Mouse (Mus musculus) hindbrain, embryonic 11.5 days (tissue): ENCODE results near the gene Gm48551. TPM values are rescaled to one million over a fixed set of nuclear protein-coding genes. Genes with fewer than 3 reads are reported as not detected.

Experiments used
- ATAC-seq: fragments of 200-750 bp; cut with Nextera tagmentation; 2 replicates; pipeline ENCODE4 v1.8.0; 2017; ENCODE audit warnings: mild to moderate bottlenecking, moderate TSS enrichment, moderate library complexity; ENCODE audit not compliant: low FRiP score
- DNase-seq: peaks from one replicate; pipeline ENCODE4 v3.0.0-alpha.2; 2015; ENCODE audit warnings: low spot score
- H3K27ac ChIP-seq: fragments of 300-500 bp; sonication (generic); 2 replicates; pipeline ENCODE4 v1.5.1; 2014; ENCODE audit warnings: mild to moderate bottlenecking, low read depth, low read length
- H3K27me3 ChIP-seq: fragments of 300-500 bp; sonication (generic); 2 replicates; pipeline ENCODE4 v1.6.1; 2014; ENCODE audit warnings: mild to moderate bottlenecking, low read length, moderate library complexity, mixed read lengths; ENCODE audit not compliant: control insufficient read depth, insufficient read depth
- H3K36me3 ChIP-seq: fragments of 300-500 bp; sonication (generic); 2 replicates; pipeline ENCODE4 v1.6.1; 2014; ENCODE audit warnings: mild to moderate bottlenecking, low read length, moderate library complexity, mixed read lengths; ENCODE audit not compliant: control insufficient read depth, insufficient read depth
- H3K4me1 ChIP-seq: fragments of 300-500 bp; sonication (generic); replicated peaks from 2 replicates; pipeline ENCODE4 v1.6.1; 2014; ENCODE audit warnings: low read length, mixed read lengths; ENCODE audit not compliant: control insufficient read depth, insufficient read depth
- H3K4me2 ChIP-seq: fragments of 300-500 bp; sonication (generic); replicated peaks from 2 replicates; pipeline ENCODE4 v1.6.1; 2014; ENCODE audit warnings: mild to moderate bottlenecking, low read depth, low read length
- H3K4me3 ChIP-seq: fragments of 300-500 bp; sonication (generic); 2 replicates; pipeline ENCODE4 v1.5.1; 2014; ENCODE audit warnings: low read depth, low read length
- H3K9ac ChIP-seq: fragments of 300-500 bp; sonication (generic); 2 replicates; pipeline ENCODE4 v1.6.1; 2014; ENCODE audit warnings: low read depth, low read length
- H3K9me3 ChIP-seq: fragments of 300-500 bp; sonication (generic); 2 replicates; pipeline ENCODE4 v1.6.1; 2016; ENCODE audit warnings: low read length; ENCODE audit not compliant: control insufficient read depth
- WGBS: fragments of 180-500 bp; shearing (Covaris S2); extraction: QIAGEN DNeasy Blood & Tissue Kit; methylation state at CpG from one replicate; pipeline ENCODE4 v1.1.7; 2014; 5-methylcytosine and 5-hydroxymethylcytosine counted together
- polyA plus RNA-seq: library from polyadenylated mRNA; unstranded; fragments of >200 nt; fragmentation: Nextera tagmentation; extraction: Ambion mirVana; gene quantifications from 2 replicates; pipeline ENCODE4 v1.2.1, GENCODE M21; 2014

Gm48551 gene
- polyA plus RNA-seq, 1 experiment from 2014 or later, result 2.2 TPM

DNA sequence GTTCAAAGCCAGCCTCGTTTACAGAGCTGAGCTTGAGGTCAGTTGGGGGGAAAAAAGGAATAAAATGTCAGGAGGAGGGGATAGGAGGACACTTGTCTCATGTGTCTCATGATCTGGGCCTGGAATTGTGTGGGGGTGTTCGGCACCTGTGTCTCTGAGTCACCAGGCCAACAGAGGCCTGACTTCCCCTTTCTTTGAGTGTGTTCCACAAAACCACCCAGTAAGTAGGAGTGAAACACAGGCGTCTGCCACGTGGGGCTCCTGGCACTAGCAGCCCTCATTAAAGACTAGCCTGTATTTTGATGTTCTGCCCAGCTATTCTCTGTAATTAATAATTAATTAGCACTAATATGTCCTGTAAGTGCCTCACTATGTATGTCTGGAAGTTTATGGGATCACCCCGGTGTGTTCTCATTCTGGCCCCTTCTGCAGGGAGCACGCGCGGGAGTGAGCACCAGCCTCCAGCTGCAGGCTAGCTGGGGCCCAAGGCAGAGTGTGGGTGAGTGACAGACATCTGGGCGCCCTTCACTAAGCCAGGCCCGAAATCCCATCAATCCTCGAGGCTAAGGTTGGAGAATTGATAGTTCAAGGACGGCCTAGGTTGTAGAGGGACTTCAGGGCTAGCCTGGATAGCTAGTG lies 27.8 kb upstream of the Gm48551 start:
- no peak overlapping the region; the same call in 1 of the 2 replicates for H3K4me3 ChIP-seq
- H3K9me3 ChIP-seq, result no peaks in the 10 kb centered on the region
- ATAC-seq (peak; percentile 2; the same call in 1 of the 2 replicates), DNase-seq (no peak)
- H3K27me3 ChIP-seq, result no peaks in the 10 kb centered on the region; the same call in 1 of the 2 replicates
- H3K9ac ChIP-seq, result no peak overlapping the region
- 61% methylated on average over 12 of the region's 12 CpGs for WGBS
- H3K4me1 ChIP-seq, result peaks cover 9% of the 10 kb centered on the region; the same call in 1 of the 2 replicates
- no peak overlapping the region for H3K27ac ChIP-seq
- H3K4me2 ChIP-seq, result no peak overlapping the region
- H3K36me3 ChIP-seq, result no peaks in the 10 kb centered on the region

- H3K4me2 ChIP-seq, result peak within 1 kb of the TSS; percentile 99
- WGBS, result 2% methylated on average over 56 of the region's 79 CpGs
- no peaks in the 10 kb centered on the region for H3K9me3 ChIP-seq
Measured at GRCm38 (mm10) chr10:81356991-81357844, 27.0 kb upstream of the Gm48551 start, which contains the start of gene Mfsd12. Gene Mfsd12, plus strand, starts transcription at chr10:81357491.

DNA sequence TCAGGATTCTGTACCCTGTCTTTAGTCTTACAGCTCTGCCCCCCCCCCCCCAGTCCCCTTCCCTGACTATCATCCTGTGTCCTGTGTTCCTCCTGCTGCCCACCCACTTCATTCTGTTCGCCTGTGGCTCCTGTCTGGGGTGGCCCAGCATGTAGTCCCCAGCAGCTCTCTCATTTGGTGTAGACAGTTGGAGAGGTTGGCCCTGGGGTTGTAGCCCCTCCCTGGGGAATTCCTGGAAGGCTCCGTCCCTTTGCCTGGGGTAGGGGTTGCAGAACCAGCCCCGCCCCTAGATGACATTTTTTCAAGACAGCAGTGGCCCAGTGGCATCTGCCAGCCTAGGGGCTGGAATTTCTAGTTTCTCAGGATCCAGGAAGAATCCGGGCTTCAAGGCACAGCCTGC lies 26.1 kb upstream of the Gm48551 start:
- H3K27me3 ChIP-seq, result peaks cover 7% of the 10 kb centered on the region
- WGBS, result 19% methylated on average over 4 of the region's 4 CpGs
- ATAC-seq, result no peak

More at GRCm38 (mm10) chr10:81356991-81357844, 27.0 kb upstream of the Gm48551 start, which contains the start of gene Mfsd12:
- no peaks in the 10 kb centered on the region for H3K36me3 ChIP-seq
- peak within 1 kb of the TSS; percentile 70 for H3K4me3 ChIP-seq
- DNase-seq (peak; percentile 90), ATAC-seq (peak; percentile 90)
- peaks cover 9% of the 10 kb centered on the region; the same call in 1 of the 2 replicates for H3K4me1 ChIP-seq
- H3K27me3 ChIP-seq, result no peaks in the 10 kb centered on the region; the same call in 1 of the 2 replicates
- no peak within 1 kb of the TSS for H3K27ac ChIP-seq
- H3K9ac ChIP-seq, result peak within 1 kb of the TSS; percentile 74

GRCm38 (mm10) chr10:81358841-81359240 lies 25.4 kb upstream of the Gm48551 start:
- Histone ChIP-seq H3K36me3 (no peaks in the 10 kb centered on the region), H3K9ac (no peak overlapping the region), H3K4me2 (no peak overlapping the region), H3K4me3 (no peak overlapping the region), H3K27me3 (peaks cover 13% of the 10 kb centered on the region), H3K27ac (no peak overlapping the region), H3K4me1 (peaks cover 14% of the 10 kb centered on the region), H3K9me3 (no peaks in the 10 kb centered on the region)
- DNase-seq (no peak), ATAC-seq (no peak)
- 80% methylated on average over 1 of the region's 1 CpGs for WGBS

More for the DNA sequence above, 26.1 kb upstream of the Gm48551 start:
- Histone ChIP-seq H3K36me3 (no peaks in the 10 kb centered on the region), H3K27ac (no peak overlapping the region), H3K4me2 (peak overlapping the region; percentile 99), H3K9me3 (no peaks in the 10 kb centered on the region), H3K9ac (peak overlapping the region; percentile 74), H3K4me1 (peaks cover 9% of the 10 kb centered on the region; the same call in 1 of the 2 replicates), H3K4me3 (peak overlapping the region; percentile 70)
- DNase-seq, result no peak

GRCm38 (mm10) chr10:81360721-81361120 lies 23.5 kb upstream of the Gm48551 start:
- DNase-seq, result no peak
- Histone ChIP-seq H3K4me2 (no peak overlapping the region), H3K27ac (no peak overlapping the region; the same call in 1 of the 2 replicates), H3K9me3 (no peaks in the 10 kb centered on the region), H3K27me3 (peaks cover 19% of the 10 kb centered on the region), H3K4me3 (no peak overlapping the region), H3K36me3 (no peaks in the 10 kb centered on the region), H3K4me1 (peaks cover 31% of the 10 kb centered on the region), H3K9ac (no peak overlapping the region)
- WGBS, result 68% methylated on average over 8 of the region's 8 CpGs
- ATAC-seq, result no peak

- H3K9ac ChIP-seq, result no peak overlapping the region
- WGBS, result 79% methylated on average over 12 of the region's 12 CpGs
- DNase-seq, result no peak
- no peak overlapping the region for H3K27ac ChIP-seq
- H3K9me3 ChIP-seq, result no peaks in the 10 kb centered on the region
- 0 out of 2 replicates have a peak overlapping the region, but pooled peaks have one; percentile 5 for H3K4me2 ChIP-seq
- H3K36me3 ChIP-seq, result 0 out of 2 replicates have a peak, but pooled peaks cover 2% of the 10 kb centered on the region
- no peak overlapping the region for H3K4me3 ChIP-seq
- ATAC-seq, result no peak
- H3K27me3 ChIP-seq, result peaks cover 19% of the 10 kb centered on the region
- peaks cover 33% of the 10 kb centered on the region for H3K4me1 ChIP-seq
Measured at GRCm38 (mm10) chr10:81362336-81362949, 21.8 kb upstream of the Gm48551 start.

DNA sequence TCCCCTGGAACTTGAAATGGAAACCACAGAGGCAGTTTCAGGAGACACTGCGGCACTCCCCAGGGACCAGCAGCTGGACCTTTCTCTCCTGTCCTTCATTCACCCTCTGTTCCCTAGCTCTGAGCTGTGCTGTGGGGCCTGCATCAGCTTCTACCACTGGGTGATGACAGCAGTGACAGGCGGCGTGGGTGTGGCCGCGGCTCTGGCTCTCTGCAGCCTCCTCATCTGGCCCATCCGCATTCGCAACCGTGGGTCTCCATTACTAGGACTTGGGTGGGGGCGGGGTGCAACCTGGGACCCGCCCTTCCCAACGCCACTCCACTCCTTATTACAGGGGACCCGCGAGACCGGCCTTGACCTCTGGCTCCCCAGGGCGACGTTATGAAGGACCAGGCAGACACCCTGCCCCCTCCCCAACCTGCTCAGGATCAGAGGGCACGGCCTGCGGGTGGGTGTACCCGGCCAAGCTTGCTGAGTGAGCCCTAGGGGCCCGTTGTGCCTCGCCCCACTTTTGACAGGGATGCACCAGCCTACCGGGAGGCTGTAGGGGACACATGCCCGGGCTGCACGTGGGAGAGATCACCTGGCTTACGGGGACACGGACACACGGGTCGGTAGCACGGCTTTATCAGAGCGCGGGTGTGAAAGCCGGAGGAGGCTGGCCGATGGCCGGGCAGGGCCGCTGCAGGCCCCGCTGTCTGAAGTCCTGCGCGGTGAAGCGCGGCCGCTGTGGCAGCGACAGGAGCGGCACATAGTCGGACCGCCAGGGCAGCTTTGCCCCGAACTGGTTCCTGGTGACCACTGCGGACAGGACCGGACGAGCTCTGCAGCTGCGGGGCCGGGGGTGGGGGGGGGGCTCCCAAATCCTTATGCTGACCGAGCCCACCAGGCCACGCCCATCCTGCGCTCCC lies 20.6 kb upstream of the Gm48551 start:
- ATAC-seq (no peak), DNase-seq (peak; percentile 38)
- H3K4me3 ChIP-seq, result peak overlapping the region; percentile 30
- H3K9ac ChIP-seq, result peak overlapping the region; percentile 44
- no peak overlapping the region for H3K27ac ChIP-seq
- H3K36me3 ChIP-seq, result peaks cover 13% of the 10 kb centered on the region
- H3K9me3 ChIP-seq, result no peaks in the 10 kb centered on the region
- H3K4me2 ChIP-seq, result peak overlapping the region; percentile 45
- H3K4me1 ChIP-seq, result peaks cover 28% of the 10 kb centered on the region
- peaks cover 19% of the 10 kb centered on the region for H3K27me3 ChIP-seq
- 9% methylated on average over 47 of the region's 54 CpGs for WGBS
